Mouse (Mus musculus) erythroblast, adult 5-6 weeks (primary cell): ENCODE measurements at regions not wholly inside any gene's neighbourhood (a gene's known extent, or its start where the extent isn't known, plus 50 kb on each side); places are given as distances from the start of the nearest gene placed in this dataset.

ENCODE experiments used
- ATAC-seq: replicated peaks from 2 replicates; pipeline ENCODE4 v1.8.0; 2016; ENCODE audit warnings: moderate number of reproducible peaks, mild to moderate bottlenecking, moderate TSS enrichment, inconsistent platforms; ENCODE audit not compliant: poor library complexity, low FRiP score, severe bottlenecking

DNA sequence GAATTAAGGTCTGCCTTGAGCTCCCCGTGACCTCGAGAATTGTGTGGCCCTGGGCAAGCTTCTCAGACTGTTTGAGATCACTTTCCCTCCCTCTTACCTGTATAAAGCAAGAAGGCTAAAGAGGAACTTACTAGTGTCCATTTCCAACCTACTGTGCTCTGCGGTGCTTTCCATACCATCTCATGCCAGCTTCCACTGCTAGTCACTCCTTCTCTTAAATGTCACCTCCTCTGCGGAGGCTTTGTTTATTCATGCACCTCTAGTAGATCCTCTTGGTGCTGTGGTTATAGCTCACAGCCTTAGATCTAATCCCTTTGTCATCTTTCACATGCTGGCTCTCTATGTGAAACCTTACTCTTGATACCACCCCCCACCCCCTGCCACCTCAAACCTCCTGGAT, 2310.3 kb upstream of the Lrrc6 start:
- ATAC-seq = no peak

DNA sequence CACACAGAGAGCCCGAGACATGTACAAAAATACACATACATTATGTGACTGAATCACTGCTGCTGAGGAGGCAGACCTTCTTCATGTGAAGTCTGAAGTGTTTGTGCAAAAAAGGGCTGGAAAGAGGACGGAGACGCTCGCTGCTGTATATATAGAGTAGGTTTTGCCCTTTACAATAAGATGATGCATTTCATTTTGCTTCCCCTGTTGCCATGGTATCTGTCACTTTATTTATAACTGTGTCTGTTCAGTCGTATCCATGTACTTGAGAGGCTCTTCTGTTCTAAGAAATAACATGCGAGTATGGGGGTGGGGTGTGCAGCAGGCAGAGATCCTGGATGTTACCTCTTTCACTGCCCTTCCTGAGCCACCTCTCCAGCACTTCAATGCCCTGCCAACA, 2309.9 kb upstream of the Lrrc6 start:
- no peak for ATAC-seq

DNA sequence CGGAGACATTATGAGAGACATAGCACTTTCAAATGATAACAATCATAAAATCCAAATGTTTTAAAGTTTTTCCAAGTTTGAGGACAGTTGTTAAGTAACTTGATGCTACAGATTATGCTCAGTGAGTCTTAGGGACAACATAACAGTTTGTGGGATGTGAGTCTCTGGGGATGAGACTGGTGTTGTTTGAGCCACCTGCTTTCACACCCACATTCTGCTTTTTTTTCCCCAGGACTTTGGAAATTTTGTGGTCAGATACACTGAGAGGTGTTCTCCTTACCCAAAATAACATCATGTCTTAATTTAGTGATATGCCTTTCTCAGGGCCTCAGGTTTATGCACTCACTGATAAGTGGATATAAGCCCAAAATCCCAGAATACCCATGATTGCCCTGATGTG, 2307.5 kb upstream of the Lrrc6 start:
- no peak for ATAC-seq

GRCm38 (mm10) chr15:68804254-68804653, 2303.5 kb upstream of the Lrrc6 start:
- no peak for ATAC-seq

DNA sequence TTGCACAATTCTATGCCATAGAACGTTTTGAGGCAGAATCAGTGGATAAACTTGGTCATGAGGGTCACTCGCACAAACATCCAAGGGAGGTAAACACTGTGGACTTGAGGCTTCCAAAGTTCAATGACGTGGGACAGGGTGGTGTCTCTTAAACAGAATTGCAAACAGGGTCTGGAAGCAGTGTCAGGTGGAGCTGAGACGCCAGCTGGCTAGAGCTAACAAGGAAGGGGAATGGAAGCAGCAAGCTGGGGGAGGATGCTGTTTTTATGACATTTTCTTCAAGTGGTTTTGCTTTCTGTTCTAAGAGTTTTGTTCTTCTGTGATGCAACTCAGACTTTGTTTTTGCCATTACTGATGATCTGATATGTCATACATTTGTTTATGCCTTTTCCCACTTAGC, 2301.1 kb upstream of the Lrrc6 start:
- no peak for ATAC-seq

DNA sequence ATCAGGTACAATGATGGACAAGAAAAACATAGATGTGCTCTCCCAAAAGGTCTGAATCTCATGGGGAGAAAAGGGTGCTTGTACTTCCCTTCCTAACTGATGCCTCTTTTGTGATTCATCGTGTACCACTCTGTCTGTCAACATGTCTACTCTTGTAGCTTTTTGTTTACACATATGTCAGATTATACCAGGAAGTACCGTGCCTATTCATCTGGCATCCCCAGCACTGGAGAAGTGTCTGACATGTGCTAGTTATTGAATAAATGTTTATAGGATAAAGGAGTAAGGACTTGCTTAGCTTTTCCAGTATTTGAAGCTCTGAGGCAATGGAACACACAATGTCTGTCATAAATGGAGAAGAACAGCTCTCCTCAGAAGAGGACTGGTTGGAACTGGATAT, 2296.7 kb upstream of the Lrrc6 start:
- no peak for ATAC-seq

GRCm38 (mm10) chr15:68795239-68795960, 2294.7 kb upstream of the Lrrc6 start:
- no peak for ATAC-seq

GRCm38 (mm10) chr15:68759948-68760347, 2259.2 kb upstream of the Lrrc6 start:
- ATAC-seq = no peak

DNA sequence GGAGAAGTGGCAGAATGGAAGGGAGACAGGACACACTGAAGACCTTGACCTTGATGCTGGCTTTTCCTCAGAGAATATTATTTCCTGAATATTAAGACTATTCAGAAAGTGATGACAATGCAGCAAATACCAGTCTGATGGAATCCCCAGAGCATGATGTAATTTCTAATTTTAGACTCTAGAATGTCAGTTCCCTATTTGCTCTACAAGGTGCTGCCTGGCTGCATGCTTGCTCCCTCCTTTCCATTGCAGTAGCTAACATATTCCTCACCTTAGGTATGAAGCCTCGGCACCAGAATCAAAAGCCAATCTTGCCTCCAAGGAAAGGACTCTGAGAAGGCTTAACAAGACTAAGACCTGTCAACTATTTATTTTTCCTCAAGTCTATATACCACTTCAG, 2254.5 kb upstream of the Lrrc6 start:
- no peak for ATAC-seq

DNA sequence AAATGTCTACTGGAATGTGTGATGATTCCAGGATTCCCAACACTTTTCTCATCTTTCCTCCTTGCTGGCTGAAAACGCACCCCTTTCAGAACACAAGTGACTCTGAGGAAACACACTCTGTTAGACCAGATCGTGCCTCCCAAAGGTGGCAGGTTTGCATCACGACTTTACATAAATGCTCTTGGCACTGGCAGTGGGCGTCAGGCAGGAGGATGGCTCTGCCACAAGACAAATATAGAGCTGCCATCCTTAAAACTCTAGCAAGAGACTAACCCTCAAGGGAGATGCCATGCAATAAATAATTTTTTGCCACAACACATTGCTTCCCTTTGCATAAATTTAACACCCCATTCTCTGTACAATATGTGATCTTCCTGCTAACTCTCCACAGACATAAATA, 2254.1 kb upstream of the Lrrc6 start:
- ATAC-seq = no peak

GRCm38 (mm10) chr15:68739344-68739743, 2238.6 kb upstream of the Lrrc6 start:
- ATAC-seq = no peak

DNA sequence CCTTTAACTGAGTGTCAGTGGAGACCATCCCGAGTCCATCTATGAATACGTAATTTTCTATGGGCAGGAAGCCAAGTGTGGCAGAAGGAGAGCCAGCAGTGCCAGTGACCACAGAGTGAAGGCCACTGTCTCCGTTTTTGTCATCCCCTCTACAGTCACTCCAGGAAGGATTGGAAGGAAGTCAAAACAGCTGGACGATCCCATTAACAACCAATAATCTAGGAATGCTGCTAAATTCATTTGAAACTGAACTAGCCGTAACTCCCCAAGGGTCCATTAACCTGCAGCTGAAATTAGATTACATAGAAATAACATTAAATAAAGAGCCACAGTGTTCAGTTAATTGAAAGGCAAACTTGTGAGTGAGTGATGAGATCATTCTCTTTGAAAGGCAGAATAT, 2220.5 kb upstream of the Lrrc6 start:
- ATAC-seq = no peak

DNA sequence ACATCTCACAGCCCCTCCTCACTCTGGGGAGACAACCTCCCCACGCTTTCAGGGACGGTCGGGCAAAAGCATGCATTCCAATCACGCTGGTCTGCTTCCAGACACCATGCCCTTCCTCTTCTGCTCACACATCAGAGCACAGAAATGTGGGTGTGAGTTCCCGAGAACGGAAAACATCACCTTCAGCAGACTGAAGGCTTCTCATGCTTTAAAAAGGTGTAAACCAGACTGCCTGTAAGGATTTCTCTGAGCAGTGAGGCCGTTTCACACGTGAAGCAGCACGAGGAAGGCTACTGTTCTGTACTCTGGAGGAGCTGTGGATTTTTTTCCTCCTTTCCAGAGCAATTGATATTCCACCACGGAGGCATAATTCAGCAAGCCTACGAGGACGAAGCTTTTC, 2218.8 kb upstream of the Lrrc6 start:
- ATAC-seq = no peak

DNA sequence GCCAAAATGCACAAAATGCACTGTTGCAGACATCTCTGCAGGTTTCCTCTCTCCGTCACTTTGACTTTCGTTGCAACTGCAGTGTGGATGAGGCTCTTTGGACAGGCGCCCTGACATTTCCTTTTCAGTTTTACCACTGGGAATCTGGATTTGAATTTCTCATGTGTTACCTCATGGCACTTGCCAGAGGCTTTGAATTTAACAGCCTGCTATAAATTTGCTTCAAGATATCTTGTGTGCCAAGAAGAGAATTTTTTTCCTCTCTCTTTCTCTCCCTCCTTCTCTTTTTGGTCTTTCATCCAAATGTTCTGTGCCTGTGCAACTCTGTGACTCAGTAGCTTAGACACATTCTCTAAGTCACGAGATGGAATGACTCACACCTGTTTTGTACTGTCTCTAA, 2213.6 kb upstream of the Lrrc6 start:
- no peak for ATAC-seq

DNA sequence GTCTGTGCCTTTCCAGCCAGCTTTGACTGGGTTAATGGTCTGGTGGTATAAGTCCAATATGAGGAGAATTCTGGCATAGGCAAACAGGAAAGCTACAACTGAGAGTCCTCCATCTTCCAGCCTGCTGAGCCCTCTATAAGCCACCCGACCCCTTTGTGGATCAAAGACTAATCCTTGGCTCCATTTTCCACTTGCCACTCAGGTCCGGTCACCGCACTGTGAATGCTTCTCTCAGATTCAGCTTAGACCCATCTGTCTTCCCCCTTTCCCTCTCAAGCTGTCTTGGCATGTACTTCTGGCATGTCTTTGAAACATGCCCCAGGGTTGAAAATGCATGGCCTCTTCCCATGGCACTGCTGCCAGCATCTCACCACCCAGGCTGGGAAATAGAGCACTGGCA, 2206.6 kb upstream of the Lrrc6 start:
- no peak for ATAC-seq

DNA sequence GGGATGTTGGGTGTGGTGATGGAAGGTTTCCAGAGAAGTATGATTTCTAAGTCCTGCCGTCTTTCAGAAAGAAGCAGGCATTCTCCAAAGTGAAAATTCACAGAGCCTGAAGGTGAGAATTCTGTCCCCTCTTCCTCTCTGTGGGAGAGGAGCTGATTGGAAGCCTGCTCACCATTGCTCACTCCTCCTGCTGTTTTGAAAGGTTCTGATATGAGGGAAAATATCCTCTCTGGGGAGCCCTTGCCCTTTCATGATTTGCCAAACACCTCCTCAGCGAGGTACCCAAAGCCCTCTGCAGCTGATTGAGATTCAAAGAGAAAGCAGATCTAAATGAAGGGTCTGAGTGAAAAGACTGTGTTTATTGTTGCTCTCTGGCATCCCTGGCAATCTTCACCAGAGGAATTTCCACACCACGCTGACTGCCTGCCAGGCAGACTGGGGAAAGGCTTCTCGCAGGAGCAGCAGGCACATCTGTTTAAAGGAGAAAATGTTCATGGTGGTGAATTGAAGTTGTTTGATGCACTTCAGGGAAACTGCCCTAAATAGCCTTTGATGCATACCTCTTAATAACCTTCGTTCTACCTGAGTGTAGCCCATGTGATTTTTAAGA, 2194.4 kb upstream of the Lrrc6 start:
- ATAC-seq = no peak

DNA sequence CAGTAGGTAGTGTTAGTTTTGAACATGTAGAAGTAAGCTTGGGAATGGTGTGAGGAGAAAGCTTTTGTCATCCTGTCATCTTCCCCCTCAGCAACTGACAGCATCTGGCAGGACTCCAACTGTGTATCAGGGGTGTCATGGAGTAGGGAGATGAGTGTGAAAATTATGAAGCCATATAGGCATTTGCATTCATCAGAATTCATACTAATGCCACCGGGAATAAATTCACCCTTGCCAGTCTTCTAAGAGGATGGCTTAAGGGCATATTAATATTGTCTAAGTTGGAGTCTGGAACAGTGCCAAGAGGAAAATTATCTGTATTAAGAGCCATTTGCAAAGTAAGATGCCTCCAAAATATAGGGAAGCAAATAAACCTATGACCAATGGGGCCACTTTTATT, 2166.8 kb upstream of the Lrrc6 start:
- ATAC-seq = no peak

DNA sequence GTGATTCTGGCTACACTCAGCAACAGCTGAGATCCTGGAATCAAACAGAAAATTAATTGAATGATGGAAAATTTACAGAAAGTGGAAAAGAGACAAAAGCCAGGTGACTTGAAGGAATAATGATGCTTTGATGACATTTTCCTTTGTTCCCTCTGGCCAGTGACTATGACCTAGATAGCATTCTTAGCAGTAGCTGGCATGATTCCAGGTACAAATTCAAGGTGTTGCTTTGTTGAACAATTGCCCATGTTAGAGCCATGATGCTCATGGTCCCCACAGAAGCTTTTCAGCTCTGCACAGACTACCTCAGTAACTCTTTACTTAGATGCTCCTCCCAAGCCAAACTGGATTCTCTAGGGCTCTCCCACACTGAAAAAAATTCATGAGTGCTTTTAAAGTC, 2164.6 kb upstream of the Lrrc6 start:
- no peak for ATAC-seq

GRCm38 (mm10) chr15:68656722-68657121, 2156.0 kb upstream of the Lrrc6 start:
- no peak for ATAC-seq

- no peak for ATAC-seq
These were observed 2154.3 kb upstream of the Lrrc6 start for GRCm38 (mm10) chr15:68655046-68655445.

- ATAC-seq = no peak
These were observed 2149.9 kb upstream of the Lrrc6 start for GRCm38 (mm10) chr15:68650609-68651008.

GRCm38 (mm10) chr15:68650033-68650432, 2149.3 kb upstream of the Lrrc6 start:
- no peak for ATAC-seq
